Mouse (Mus musculus) midbrain, embryonic 15.5 days (tissue): ENCODE measurements at regions not wholly inside any gene's neighbourhood (a gene's known extent, or its start where the extent isn't known, plus 50 kb on each side); places are given as distances from the start of the nearest gene placed in this dataset.
A peak's percentile ranks its signal among the peaks of the same experiment; 100 is the strongest.

Source experiments
- ATAC-seq: fragments of 200-750 bp; cut with Nextera tagmentation; replicated peaks from 2 replicates; pipeline ENCODE4 v1.8.0; 2017; ENCODE audit warnings: moderate TSS enrichment
- H3K27ac ChIP-seq: fragments of 300-500 bp; sonication (generic); 2 replicates; pipeline ENCODE4 v1.5.1; 2015; ENCODE audit warnings: mild to moderate bottlenecking, inconsistent platforms
- H3K27me3 ChIP-seq: fragments of 300-500 bp; sonication (generic); replicated peaks from 2 replicates; pipeline ENCODE4 v1.6.1; 2015; ENCODE audit warnings: inconsistent platforms
- H3K36me3 ChIP-seq: fragments of 300-500 bp; sonication (generic); replicated peaks from 2 replicates; pipeline ENCODE4 v1.6.1; 2015; ENCODE audit warnings: inconsistent platforms
- H3K4me1 ChIP-seq: fragments of 300-500 bp; sonication (generic); 2 replicates; pipeline ENCODE4 v1.6.1; 2015; ENCODE audit warnings: inconsistent platforms
- H3K4me2 ChIP-seq: fragments of 300-500 bp; sonication (generic); 2 replicates; pipeline ENCODE4 v1.6.1; 2015; ENCODE audit warnings: inconsistent platforms, mild to moderate bottlenecking, moderate library complexity
- H3K4me3 ChIP-seq: fragments of 300-500 bp; sonication (generic); 2 replicates; pipeline ENCODE4 v1.5.1; 2015; ENCODE audit warnings: mild to moderate bottlenecking, inconsistent platforms
- H3K9ac ChIP-seq: fragments of 300-500 bp; sonication (generic); 2 replicates; pipeline ENCODE4 v1.6.1; 2015; ENCODE audit warnings: mild to moderate bottlenecking, inconsistent platforms
- H3K9me3 ChIP-seq: fragments of 300-500 bp; sonication (generic); 2 replicates; pipeline ENCODE4 v1.6.1; 2016; ENCODE audit warnings: inconsistent platforms
- WGBS: fragments of 180-500 bp; shearing (Covaris S2); methylation state at CpG from one replicate; pipeline ENCODE4 v1.1.7; 2015; ENCODE audit warnings: mixed read lengths; 5-methylcytosine and 5-hydroxymethylcytosine counted together

DNA sequence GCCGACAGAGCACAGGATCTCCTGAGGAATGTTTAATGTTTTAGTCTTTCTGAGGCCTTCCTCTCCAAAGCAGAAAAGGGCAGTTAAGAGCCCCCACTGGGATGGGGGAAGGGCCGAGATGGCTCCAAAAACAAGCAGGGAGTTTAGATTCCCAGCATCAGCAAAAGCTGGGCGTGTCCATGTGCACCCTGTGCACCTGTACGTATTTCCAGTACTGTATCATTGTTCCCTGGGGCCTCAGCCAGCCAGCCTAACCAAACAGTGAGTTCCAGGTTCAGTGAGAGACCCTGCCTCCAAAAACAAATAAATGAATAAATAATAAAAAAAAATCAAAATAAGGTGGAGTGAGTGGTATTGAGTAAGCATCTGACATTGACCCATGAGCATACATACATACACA, 50.8 kb upstream of the Olfm1 start:
- no peak for ATAC-seq
- WGBS = 23% methylated on average over 4 of the region's 4 CpGs
- 0 out of 2 replicates have a peak overlapping the region, but pooled peaks have one; percentile 5 for H3K27ac ChIP-seq

DNA sequence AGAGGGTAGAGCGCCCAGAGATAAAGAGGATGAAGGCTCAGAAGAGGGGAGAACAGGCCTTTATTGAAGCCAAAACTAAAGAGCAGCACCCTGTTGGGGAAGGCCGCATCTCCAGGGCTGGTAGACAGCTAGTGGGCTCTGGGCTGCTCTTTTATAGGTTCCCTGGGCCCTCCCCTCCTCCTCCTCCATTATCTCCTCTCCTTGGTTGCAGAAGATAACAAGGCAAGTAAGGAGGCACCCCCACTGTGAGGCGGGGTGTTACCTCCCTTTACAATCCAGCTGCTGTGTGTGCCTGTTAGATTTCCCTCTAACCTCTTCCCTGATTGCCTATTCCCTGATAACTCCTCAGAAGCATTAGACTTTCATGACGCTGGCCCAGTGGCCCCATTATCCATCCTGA, 51.2 kb upstream of the Olfm1 start:
- no peak overlapping the region for H3K4me3 ChIP-seq
- peaks cover 14% of the 10 kb centered on the region; the same call in 1 of the 2 replicates for H3K4me1 ChIP-seq
- no peaks in the 10 kb centered on the region for H3K27me3 ChIP-seq
- H3K9me3 ChIP-seq = no peaks in the 10 kb centered on the region
- no peak overlapping the region for H3K4me2 ChIP-seq
- H3K27ac ChIP-seq = 0 out of 2 replicates have a peak overlapping the region, but pooled peaks have one; percentile 5
- no peaks in the 10 kb centered on the region for H3K36me3 ChIP-seq
- 26% methylated on average over 4 of the region's 4 CpGs for WGBS
- no peak overlapping the region for H3K9ac ChIP-seq
- no peak for ATAC-seq

More for the DNA sequence above, 50.8 kb upstream of the Olfm1 start:
- H3K9ac ChIP-seq = no peak overlapping the region
- no peak overlapping the region for H3K4me2 ChIP-seq
- H3K27me3 ChIP-seq = no peaks in the 10 kb centered on the region
- H3K9me3 ChIP-seq = no peaks in the 10 kb centered on the region
- peaks cover 14% of the 10 kb centered on the region; the same call in 1 of the 2 replicates for H3K4me1 ChIP-seq
- no peak overlapping the region for H3K4me3 ChIP-seq
- no peaks in the 10 kb centered on the region for H3K36me3 ChIP-seq

DNA sequence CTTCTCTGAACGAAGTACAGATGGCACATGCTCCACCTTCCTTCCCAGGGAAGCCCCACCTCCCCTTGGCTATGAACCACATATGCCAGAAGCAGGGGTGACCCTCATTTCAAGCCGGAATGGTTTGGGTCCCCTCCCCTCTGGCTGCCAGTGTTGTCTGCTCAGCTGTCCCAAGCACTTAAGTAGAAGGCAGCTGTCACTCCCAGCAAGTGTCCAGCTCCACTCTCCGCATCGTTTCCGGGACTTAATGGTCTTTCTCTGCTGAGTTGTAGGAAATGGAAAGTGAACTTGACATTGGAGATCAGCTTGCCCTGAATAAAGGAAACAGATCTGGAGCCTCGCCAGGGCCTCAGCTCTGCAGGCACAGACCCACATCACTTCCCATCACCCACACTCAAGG, 53.9 kb upstream of the Fcnb start:
- H3K36me3 ChIP-seq = no peaks in the 10 kb centered on the region
- no peak for ATAC-seq
- H3K27me3 ChIP-seq = no peaks in the 10 kb centered on the region
- no peak overlapping the region for H3K4me2 ChIP-seq
- no peak overlapping the region for H3K27ac ChIP-seq
- peaks cover 14% of the 10 kb centered on the region; the same call in 1 of the 2 replicates for H3K4me1 ChIP-seq
- H3K4me3 ChIP-seq = no peak overlapping the region
- H3K9ac ChIP-seq = no peak overlapping the region
- 62% methylated on average over 6 of the region's 6 CpGs for WGBS
- no peaks in the 10 kb centered on the region for H3K9me3 ChIP-seq

DNA sequence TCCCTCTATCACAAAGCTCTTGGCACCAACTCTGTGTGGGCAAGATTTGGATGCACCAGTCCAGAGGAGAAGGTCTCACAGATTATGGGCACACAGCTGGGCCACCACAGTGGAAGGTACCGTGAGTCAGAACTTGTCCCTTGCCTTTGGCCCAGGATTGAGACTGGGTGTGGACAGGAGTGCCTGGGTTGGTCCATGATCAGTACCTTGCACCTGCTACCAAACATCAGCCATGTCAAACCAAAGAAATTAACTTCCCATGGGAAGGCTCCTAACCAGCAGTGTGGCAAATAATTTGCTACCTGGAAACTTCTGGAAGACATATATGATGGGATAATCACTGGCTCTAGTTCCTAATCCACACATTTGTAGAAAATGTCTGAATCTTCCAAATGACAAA, 49.9 kb upstream of the Fcnb start:
- Histone ChIP-seq H3K9ac (no peak overlapping the region), H3K4me3 (no peak overlapping the region), H3K4me2 (no peak overlapping the region), H3K36me3 (no peaks in the 10 kb centered on the region), H3K27me3 (no peaks in the 10 kb centered on the region), H3K27ac (no peak overlapping the region), H3K9me3 (no peaks in the 10 kb centered on the region), H3K4me1 (peaks cover 6% of the 10 kb centered on the region; the same call in 1 of the 2 replicates)
- 97% methylated on average over 1 of the region's 1 CpGs for WGBS
- no peak for ATAC-seq
